Mouse (Mus musculus) right cerebral cortex, adult 2 months (tissue): ENCODE results near the gene Xirp2.

Experiments used
- DNase-seq, 2 experiments: peaks; one replicate each; pipeline ENCODE4 v3.0.0; 2021 to 2022; ENCODE audit warnings: low spot score in 2 of 2

Xirp2 gene

DNA sequence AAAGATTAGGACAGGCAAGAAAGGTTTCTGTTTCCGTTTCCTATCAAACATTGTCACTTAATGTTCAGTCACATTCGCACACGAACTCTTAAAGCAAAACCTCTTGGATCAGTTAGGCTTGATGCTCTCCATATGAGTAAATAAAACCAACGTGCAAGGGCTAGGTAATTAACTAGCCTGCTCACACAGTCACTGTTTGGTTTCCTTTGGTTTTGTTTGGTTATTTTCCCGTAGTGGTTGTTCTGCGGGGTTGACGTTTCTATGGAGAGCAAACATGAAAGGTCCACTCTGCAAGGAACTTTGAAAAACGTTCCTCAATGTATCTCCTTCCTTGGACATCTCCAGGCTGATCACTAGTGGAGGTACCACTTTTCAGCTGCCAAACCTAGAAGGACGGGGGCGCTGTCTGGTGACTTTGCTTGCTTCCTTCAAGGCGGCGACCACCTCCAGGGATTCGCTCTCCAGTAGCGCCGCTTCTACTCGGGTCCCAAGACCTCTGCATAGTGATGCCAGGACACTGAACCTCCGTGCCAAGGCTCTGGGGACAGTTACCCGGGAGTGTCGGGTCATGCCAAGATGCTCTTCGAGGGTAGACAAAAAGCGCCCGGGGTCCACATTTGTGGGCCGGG, 119.2 kb downstream of the Xirp2 start:
- peak; percentile 75 to 78 for DNase-seq

DNA sequence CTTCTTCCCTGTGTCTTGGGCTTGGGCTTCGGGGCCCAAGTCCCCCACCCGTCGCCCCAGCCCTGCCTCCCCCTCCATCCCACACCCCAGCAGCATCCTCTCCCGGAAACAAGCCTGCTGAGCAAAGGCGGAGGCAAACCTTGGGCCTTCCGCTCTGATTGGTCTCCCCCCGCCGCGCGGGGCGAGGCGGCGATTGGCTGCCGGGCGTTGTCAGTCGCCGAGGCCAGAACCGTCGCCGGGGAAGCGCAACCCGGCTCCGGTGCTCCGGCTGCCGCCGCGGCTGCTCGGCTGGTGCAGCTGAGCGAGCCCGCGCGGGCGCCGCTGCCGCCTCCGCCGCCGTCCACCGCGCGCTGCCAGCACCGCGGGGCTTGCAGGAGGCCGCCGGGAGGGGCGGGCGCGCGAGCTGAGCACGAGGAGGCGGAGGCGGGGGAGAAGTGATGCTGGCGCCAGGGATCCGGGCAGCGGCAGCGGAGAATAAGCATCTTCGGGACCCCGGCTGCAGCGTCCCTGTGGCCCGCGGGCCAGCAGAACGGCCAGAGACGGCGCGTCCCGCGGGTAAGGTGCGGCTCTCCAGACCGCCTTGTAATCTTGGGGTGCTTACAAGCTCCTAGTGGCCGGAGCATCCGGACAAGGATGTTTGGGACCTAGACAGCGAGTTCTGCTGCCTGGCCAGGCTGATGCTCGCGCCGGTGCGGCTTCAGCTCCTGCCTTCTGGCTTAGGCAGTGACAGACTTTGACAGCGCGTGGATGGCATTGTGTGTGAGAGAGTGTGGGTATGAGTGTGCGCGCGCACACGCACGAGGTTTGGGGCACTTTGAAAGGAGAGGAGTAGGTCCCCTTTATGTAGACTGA, 119.9 kb downstream of the Xirp2 start, which contains the start of gene B3galt1:
B3galt1 (plus strand) TSS at position 392 of the 852 bp plus-strand sequence.
- peak; percentile 90 to 91 for DNase-seq

DNA sequence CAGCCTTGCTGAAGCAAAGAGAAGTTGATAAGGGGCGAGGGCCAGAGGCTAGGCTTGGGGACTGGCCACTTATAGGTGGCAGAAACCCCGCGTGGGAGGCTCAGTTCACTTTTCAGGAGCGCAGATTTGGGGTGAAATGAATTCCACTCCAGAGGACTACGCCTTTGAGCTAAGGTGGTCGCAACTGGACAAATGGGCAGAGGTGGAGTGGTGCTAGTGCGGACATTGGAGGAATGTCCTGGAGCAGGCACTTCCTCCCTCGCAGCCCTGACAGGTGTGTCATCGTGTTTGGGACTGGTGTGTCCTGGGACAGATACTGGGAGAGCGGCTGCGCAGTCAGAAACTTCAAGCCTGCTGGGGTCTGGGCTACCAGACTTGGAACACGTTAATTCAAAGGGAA, 120.8 kb downstream of the Xirp2 start:
- no peak for DNase-seq

DNA sequence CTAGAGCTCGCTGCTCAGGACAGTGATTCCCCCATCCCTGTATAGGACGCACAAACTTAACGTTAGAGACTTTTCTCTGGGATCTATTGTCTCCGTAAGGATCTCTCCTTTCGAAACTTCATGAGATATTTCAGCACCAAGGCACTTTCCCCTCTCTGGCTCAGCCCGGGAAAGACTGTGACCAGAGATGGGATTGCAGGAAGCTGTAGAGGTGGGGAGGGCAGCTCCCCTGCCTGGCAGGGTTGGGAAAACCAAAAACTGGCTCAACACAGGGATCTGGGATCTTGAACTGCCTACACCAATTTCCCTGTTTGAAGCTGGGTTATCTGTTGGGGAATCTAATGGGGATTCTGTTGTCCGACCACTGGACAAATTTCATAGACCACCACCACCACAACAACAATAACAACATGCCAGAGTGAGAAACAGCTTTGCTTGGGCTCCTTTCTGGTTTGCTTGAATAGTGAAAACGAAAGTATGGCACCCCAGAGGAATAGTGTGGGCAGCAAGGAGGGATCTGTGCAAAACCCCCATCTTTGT, 121.4 kb downstream of the Xirp2 start:
- peak in 1 of 2 experiments; percentile 28 for DNase-seq
